Mouse (Mus musculus): ENCODE measurements around the gene Hoxd1. TPM values are rescaled to one million over a fixed set of nuclear protein-coding genes. Genes with fewer than 3 reads are reported as not detected.
A peak's percentile ranks its signal among the peaks of the same experiment; 100 is the strongest.

The Hoxd1 gene
- not detected for total RNA-seq (2021)
- long read RNA-seq, experiment 1, result 0 reads
- long read RNA-seq, experiment 2, result 0 reads

DNA sequence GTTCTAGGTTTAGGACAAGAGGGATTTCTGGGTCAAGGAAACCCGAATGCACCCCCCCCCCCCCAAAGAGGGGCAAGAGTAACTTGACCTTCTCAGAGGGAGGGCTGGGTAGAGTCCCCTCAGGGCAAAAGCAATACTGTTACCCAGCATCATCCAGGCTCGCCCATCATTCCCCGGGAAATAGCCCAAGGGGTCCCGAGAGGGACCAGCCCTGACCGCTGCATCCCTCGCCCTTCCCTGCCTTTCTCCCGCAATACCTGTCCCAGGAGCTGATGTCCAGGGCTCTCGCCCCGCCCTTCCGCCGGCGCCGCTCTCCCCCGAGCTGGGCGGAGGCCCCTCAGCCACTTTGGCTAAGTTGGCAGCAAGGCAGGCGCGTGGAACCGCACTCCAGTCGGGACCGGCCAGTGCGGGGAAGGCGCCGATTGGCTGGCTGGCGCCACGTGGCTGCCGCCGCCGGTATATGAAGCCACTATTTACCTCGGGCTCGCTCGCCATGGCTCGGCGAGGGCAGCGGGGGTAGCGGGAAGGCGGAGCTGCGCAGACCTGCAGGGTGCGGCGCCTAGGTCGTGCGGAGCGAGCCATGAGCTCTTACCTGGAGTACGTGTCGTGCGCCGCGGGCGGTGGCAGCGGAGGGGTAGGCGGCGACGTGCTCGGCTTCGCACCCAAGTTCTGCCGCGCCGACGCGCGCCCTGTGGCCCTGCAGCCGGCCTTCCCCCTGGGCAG lies at the start of gene Hoxd1:
Gene Hoxd1 (plus strand): TSS at position 459 of the 723 bp plus-strand sequence.
- DNase-seq, result no peak
- intact Hi-C loops (cut with DNase I), result no loop called here

DNA sequence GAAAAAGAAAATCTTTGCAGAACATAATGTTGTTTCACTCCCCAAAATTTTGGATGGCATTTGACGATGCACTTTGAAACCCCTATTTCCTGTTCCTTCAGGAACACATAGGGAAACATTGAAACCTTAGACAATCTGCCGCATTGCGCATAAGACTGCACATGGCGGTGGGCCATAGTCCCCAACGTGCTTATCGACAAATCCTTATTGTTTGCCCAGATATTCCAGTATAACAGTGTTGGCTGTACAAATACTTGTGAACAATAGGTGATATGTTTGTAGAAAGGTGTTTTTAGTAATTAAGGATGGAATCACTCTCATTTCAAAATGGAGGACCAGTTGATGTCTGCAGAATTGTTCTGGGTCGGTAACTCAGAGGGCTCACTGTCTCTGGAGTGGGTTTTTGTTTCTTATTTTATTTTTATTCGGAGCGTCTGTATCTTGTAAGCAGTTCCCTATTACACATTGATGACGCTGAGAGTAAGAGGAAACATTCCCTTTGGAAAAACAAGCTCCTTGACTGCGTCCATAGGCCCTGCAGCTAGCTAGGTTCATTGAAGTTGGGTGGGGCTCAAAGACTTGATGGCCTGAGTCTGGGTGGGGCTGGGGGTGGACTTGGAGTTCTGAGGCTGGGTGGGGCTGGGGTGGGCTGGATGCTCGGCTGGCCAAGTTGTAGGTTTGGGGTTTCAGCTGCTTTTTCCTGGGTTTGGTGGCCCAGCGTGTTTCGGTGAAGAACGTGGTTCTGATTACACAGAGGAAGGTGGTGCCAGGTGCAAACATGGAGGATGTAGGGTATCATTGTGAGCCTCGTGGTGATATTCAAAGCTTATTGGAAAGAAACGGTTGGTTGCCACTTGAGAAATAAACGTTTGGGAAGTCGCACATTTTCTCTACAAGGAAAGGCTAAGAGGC lies 49.3 kb upstream of the Hoxd1 start:
- no peak for DNase-seq
- intact Hi-C loops (cut with DNase I), result no loop called here

DNA sequence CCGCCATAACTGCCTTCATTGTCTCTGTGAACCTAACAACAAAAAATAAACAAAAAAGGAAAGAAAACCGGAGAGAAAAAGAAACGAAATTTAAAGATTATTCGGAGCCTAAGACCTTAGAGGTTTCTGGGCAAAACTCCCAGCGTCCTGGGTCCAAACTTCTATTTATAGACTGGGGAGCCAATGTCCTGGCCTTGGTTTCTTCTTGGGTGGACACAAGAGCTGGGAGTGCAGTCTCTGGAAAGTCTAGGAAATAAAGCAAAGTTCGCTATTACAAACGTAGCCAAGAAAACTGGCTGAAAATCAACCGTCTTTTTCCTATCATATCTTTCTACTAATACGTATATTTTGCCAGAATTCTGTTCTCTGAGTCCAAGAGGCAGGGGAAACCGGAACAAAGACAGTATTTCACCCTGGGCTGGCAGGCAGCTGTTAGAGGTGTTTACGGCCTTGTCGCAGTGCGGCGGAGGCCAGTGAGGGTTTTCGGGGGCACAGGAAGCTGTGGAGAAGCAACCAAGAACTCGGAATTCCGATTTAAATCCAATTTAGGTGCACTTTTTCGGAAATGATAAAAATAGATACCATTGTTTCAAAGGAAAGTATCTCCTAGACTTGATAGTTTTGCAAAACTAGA lies 48.5 kb upstream of the Hoxd1 start:
- intact Hi-C loops (cut with DNase I), result no loop called here
- DNase-seq, result no peak

DNA sequence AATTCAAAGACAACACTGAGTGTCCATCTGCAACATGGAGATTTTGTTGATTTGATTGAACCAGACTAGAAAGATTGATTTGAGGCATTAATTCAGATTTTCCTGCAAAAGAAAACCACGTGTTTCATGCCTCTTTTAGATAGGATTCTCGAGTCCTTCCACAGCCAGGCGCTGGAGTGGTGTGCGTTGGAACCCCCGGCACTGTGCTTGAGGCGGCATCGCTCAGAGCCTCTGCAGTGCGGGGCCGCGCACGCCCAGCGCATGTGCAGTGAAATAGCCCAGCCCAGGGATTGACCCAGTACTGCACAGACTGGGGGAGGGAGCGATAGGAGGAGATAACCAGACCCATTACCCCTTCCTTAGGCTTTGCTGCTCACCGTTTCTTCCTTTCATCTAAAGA lies 47.9 kb upstream of the Hoxd1 start:
- DNase-seq, result no peak
- intact Hi-C loops (cut with DNase I), result loop anchor here (5.0 kb wide), 1 partner anchor 337 kb away; no protein-coding TSS in a partner anchor

DNA sequence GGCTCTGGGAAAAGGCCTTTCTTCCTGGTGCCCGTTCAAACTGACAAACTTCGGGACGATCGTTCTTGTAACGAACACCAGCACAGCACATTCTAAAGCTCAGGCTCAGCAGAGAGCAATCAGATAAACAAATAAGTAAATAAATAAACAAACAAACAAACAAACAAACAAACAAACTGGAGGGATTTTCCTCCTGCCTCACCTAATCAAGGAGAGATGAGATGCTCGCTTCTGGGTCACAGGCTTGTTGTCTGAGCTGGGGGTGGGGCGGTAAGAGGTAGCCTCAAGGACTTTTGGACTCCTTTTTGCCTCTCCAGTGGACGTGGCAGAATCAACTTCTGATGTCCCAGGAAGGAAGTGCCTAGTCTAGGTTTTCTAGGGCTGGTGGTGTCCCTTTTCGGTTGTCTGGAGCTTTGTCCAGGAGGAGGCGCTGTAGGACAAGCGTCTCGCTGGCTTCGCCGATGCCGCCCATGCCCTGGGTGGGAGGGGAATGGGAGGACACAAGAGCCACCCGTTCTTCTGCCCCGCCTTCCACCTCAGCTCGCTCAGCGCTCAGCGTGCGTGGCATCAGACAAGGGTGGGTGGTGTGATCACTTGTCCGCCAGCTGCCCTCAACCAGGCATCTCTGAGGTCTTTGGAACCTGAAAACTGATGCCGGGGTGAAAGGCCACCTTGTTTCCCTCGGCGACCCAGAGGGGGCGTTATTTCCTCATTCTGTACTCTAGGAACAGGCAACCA lies 47.1 kb upstream of the Hoxd1 start:
- peak; percentile 81 to 85 for DNase-seq
- intact Hi-C loops (cut with DNase I), result loop anchor here (1.0 to 5.0 kb wide), 2 partner anchors 249 to 337 kb away; no protein-coding TSS in a partner anchor

DNA sequence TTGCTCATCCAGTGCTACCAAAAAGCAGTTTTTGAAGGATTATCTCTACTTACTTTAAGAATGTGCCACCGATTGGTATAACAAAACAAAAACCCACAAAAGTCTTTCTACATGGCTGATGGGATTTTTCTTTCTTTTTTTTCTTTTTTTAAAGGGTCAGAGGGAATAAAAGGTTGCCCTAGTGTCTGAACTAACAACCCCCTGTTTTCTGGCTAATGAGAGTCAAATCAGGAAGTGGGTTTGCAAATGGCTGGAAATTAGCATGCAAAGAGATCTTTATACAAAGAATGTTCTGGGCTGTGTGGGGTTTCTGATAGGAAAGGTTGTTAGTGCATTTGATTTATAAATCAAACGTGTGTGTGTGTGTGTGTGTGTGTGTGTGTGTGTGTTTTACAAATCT lies 42.4 kb upstream of the Hoxd1 start:
- no peak for DNase-seq
- intact Hi-C loops (cut with DNase I), result no loop called here

DNA sequence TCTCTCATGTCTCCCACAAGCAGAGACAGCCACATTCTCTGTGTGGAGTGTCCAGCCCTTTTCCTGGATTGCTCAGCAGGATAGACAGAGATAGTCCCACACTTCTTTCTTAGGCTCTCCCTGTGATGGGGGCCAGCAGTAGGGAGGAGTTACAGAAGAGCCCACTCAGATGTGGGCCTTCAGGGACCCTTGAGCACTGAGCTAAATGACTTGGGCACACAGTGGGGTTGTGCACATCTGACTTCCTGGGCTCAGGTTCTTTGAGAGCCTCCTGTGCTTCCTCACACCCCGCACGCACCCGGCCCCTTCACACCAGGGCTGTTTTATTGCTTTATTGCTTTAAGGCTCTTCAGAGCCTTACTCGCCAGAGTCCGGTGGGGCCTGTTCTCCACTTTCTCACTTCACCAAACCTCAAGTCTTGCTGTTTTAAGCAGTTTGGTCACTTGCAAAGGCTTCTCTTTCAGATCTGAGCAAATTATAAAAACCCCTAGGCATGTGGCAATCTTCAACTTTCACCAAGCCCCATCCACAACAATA lies 41.8 kb upstream of the Hoxd1 start:
- intact Hi-C loops (cut with DNase I), result no loop called here

DNA sequence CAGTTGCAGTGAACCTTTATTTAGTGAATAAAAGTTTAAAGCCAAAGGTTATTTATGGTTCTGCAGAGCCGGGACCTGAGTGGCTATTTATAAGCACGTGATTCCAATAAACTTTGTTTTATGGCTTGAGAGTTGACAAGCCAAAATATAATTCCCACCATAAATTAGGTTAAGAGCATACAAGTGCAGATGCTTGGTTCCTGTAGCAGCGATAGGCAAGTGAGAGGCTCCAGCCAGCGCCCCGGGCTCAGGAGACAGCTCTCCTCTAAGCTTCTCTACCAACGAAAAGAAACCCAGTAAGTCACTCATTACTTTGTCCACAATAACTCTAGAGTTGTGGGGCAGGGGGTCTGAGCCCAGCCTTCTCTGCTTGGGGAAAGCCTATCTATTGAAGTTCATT lies 40.9 kb upstream of the Hoxd1 start:
- no peak for DNase-seq
- intact Hi-C loops (cut with DNase I), result no loop called here

More for the DNA sequence above, 41.8 kb upstream of the Hoxd1 start:
- DNase-seq, result no peak

DNA sequence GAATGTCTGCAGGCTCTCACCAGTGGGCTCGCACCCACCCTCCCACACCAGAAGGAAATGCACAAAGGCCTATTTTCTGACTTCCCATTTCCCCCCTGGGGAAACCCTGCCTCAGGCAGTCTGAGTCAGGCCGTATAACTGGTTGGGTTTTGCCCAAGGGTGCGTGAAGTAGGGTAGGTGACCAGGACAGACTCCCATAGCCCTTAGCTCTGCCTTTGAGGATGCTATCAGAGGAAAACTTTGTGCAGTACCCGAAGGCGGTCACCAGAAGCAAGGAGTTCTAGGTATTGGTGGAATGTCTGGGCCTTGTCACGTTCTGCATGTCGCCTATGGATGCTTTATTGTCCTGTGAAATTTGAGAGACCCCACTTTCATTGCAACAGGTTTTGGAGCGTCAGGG lies 39.8 kb upstream of the Hoxd1 start:
- intact Hi-C loops (cut with DNase I), result no loop called here
- DNase-seq, result no peak

DNA sequence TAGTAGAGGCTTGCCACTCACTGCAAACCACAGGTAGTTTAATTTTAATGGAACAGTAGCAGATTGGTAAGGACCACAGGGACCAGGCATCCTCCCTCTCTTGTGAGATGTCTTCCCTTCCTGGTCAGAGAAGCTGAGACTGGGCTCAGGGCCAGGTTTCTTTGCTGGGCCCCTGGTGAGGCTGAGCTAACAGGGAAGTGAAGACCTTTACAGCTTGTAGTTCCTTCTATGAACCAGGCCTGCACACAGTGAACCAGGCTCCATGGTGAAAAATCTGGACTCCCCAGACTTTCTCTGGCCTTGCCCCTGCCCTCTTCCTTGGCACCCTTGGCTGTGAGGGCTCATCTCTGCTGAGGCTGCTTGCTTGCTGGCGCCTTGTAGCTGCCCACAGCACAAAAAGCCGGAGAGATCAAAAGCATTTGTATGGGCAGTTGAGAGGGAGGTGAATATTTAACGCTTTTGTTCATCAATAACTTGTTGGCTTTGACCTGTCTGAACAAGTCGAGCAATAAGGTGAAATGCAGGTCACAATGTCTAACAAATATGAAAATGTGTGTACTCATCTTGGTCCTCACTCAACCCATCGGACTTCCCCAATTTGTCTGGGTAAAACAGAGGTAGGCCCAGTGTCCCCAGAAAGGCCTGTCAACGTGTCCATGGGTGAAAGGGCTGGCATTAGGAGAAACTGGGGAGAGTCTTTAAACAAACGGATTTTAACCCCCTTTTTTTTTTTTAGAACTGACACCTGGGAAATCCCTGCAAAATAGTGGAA lies 38.4 kb upstream of the Hoxd1 start:
- intact Hi-C loops (cut with DNase I), result no loop called here
- no peak for DNase-seq

DNA sequence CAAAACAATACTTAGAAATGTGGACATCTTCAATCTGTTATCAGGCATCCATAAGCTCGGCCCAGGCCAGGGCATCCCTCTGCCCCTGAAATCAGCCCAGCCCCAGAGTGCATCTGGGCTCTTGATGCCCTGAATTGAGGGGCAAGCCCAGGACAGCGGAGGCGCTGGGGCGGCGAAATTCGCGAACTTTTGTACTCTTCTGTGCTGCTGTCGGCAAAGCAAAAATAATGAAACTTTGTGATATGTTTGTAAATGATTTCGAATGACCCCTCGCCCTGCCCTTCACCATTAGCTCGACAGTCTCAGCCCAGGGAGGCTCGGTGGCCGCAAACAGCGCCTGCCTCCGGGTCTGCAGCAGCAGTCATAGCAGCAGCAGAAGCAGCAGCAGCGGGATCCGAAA lies 37.6 kb upstream of the Hoxd1 start:
- intact Hi-C loops (cut with DNase I), result no loop called here
- DNase-seq, result no peak

DNA sequence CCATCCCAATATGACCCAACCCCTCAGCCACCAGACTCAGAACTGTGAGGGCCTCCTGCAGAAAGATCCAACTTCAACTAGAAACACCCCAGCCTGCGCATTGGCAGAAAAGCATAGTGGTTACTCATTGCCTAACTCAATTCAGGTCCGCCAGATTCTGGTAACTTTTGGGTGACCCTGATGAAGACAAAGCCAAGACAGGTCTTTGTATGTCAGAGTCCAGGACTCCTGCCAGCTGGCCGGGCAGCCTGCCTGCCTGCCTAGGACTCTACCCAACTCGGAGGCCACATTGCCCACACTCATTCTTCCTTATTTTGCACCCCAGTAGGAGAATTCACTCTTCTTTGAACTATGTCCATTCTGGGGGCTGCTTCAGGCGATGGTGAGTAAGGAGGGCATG lies 36.2 kb upstream of the Hoxd1 start, which contains the start of gene Gm28230:
Gene Gm28230 (plus strand): TSS at position 178 of the 400 bp plus-strand sequence.
- intact Hi-C loops (cut with DNase I), result no loop called here
- DNase-seq, result no peak

DNA sequence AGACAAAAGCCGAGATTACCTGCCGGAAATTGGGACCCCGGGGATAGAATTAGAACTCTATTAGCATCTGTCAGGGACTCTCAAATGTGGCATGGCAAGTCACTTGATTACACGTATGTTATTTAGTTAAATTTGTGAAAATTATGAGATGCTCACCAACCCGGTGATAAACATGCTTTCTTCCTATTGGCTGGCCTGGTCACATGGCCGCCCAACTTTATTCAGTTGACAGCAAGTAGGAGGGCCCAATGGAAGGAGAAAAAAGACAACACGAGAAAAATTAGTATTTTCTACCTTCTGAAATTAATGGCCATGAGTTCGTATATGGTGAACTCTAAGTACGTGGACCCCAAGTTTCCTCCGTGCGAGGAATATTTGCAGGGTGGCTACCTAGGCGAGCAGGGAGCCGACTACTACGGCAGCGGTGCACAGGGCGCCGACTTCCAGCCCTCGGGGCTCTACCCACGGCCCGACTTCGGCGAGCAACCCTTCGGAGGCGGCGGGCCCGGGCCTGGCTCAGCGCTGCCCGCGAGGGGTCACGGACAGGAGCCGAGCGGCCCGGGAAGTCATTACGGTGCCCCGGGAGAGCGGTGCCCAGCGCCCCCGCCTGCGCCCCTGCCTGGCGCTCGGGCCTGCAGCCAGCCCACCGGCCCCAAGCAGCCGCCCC lies 35.7 kb upstream of the Hoxd1 start:
- no peak for DNase-seq
- intact Hi-C loops (cut with DNase I), result no loop called here

DNA sequence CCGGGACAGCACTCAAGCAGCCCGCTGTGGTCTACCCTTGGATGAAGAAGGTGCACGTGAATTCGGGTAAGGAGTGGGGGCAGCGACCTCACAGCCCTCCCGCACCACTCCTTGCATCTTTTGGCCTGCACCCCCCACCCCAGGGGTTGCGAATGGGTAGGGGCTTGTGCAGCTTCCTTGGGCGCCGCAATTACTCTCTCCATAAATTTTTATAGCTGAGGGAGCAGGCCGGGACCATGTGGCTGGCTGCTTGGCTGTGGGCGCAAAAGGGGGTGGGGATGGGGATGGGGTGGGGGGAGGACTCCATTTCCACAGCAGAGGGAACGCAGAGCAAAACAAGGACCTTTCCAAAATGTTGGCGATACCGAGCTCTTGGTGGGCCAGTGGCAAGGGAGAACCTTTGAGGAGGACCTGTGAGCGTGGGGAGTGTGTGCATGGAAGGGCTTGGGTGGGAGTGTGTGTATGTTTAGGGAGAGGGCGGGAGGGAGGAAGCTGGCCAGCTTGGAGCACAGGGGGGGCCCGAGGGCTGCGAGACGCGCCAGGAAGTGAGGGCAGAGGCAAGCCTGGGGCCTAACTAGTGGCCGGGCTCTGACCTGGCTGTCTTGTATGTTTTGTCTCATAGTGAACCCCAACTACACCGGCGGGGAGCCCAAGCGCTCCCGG lies 35.0 kb upstream of the Hoxd1 start:
- intact Hi-C loops (cut with DNase I), result no loop called here
- no peak for DNase-seq

DNA sequence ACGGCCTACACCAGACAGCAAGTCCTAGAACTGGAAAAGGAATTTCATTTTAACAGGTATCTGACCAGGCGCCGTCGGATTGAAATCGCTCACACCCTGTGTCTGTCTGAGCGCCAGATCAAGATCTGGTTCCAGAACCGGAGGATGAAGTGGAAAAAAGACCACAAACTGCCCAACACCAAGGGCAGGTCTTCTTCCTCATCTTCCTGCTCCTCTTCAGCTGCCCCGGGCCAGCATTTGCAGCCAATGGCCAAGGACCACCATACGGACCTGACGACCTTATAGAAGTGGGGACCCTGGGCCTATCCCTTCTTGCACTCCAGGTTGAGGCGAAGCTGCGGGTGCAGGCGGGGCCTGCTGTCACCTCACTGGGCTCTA lies 34.5 kb upstream of the Hoxd1 start:
- no peak for DNase-seq
- intact Hi-C loops (cut with DNase I), result no loop called here

DNA sequence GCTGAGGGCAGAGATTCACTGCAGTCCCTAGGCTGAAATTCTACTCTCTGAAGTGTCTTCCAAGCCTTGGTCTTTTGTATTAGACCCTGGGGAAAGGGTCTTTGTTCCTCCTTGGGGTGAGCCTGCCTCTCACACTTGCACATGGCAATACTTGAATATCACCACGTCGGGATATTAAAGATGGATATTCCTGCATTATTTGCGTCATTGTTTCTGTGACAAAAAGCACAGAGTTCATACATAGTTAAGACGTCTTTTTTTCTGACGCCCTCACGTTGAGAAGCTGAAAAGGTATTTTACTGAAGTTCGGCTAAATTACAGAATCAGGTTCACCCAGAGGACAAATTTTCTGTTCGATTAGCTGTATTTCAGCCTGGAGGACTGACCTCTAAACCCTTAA lies 32.4 kb upstream of the Hoxd1 start:
- no peak for DNase-seq
- intact Hi-C loops (cut with DNase I), result no loop called here

DNA sequence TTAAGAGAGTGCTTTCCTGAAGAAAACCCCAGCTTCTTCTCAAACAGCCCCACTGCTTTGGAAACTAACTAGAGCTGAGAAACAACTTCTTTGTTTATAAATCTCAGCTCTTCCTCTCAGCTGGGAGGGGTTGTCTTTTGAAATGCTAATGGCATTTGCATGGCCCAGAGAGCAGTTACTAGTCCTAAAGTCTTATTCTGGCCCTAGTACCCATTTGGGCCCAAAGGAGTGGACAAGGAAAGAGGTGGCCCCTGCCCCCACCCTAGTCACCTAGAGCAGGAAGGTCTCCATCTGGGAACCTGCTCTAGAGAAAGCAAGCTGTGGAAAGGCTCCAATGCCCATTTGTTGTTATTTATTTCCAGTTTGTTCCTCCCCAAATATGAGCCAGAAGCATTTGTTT lies 31.7 kb upstream of the Hoxd1 start:
- intact Hi-C loops (cut with DNase I), result no loop called here
- DNase-seq, result no peak

DNA sequence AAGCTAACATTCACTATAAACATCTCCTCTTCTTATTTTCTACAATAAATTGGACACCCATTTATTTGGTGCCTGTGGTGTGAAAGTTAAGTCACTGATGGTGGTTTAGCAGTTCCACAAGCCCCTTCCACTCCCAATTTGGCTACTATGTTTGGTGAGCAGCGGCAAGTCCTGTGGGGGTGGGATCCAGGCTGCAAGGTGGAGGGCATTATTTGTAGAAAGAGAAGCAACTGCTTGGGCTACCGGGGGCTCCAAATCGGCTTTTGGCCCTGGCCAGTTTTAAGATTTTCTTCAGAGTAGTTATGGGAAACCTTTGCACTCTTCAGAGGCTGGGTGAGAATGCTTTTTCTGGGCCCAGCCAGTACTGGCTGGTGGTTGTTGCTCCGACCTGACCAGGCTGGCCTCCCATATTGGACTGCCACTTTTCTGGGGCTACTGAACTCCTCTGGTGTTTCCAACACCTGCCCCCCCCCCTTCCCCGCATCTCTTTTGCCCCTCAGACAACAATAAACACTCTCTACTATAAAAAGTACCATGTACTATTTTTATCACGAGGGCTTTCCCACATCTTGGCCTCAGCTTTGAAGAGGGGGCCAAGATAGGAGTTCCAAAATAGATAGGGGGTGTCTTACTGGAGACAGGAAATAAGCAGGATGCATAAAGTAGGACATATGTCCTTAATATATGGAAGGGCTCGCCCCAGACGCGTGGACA lies 30.8 kb upstream of the Hoxd1 start:
- intact Hi-C loops (cut with DNase I), result no loop called here
- no peak for DNase-seq
